Mouse (Mus musculus): ENCODE measurements at regions not wholly inside any gene's neighbourhood (a gene's known extent, or its start where the extent isn't known, plus 50 kb on each side); places are given as distances from the start of the nearest gene placed in this dataset.

GRCm38 (mm10) chr15:87321067-87321985, 222.8 kb upstream of the Fam19a5 start:
- TF ChIP-seq GATA1 (IDR thresholded peaks at IDR 0.05; ENCODE audit: borderline replicate concordance, low read length) (no peak), FLI1 (IDR thresholded peaks at IDR 0.05; ENCODE audit: low read length) (no peak)
